Mouse (Mus musculus) thymus, adult 2 months (tissue): ENCODE results near the gene Popdc2. TPM values are rescaled to one million over a fixed set of nuclear protein-coding genes. Genes with fewer than 3 reads are reported as not detected.
A peak's percentile ranks its signal among the peaks of the same experiment; 100 is the strongest.

ENCODE experiments used
- DNase-seq: peaks from one replicate; pipeline ENCODE4 v3.0.0; 2021
- H3K27ac ChIP-seq: fragments of 200-500 bp; 2 replicates; pipeline ENCODE4 v1.5.1; 2012; ENCODE audit warnings: low read length, control low read depth; ENCODE audit not compliant: control insufficient read depth, insufficient read depth
- H3K27me3 ChIP-seq: fragments of 200-500 bp; 2 replicates; pipeline ENCODE4 v1.6.1; 2012; ENCODE audit warnings: mild to moderate bottlenecking, low read length, moderate library complexity, mixed read lengths; ENCODE audit not compliant: control insufficient read depth, insufficient read depth
- H3K36me3 ChIP-seq: fragments of 200-500 bp; 2 replicates; pipeline ENCODE4 v1.6.1; 2012; ENCODE audit warnings: mild to moderate bottlenecking, low read length, moderate library complexity; ENCODE audit not compliant: control insufficient read depth, insufficient read depth
- H3K4me1 ChIP-seq: fragments of 200-500 bp; replicated peaks from 2 replicates; pipeline ENCODE4 v1.6.1; 2012; ENCODE audit warnings: low read length; ENCODE audit not compliant: control insufficient read depth, insufficient read depth
- H3K4me3 ChIP-seq: fragments of 200-500 bp; 2 replicates; pipeline ENCODE4 v1.5.1; 2012; ENCODE audit warnings: mild to moderate bottlenecking, low read length, control low read depth, moderate library complexity; ENCODE audit not compliant: control insufficient read depth, insufficient read depth
- CTCF ChIP-seq: fragments of 200-500 bp; IDR thresholded peaks from 2 replicates; pipeline ENCODE4 v1.5.1; 2012; ENCODE audit warnings: mild to moderate bottlenecking, control low read depth, low read length, moderate library complexity, borderline replicate concordance; ENCODE audit not compliant: control insufficient read depth, poor library complexity, insufficient read depth; ENCODE audit errors: extremely low read depth
- POLR2A ChIP-seq: fragments of 200-500 bp; IDR thresholded peaks from 2 replicates; pipeline ENCODE4 v1.6.1; 2012; ENCODE audit warnings: mild to moderate bottlenecking, low read length, control low read depth, moderate library complexity; ENCODE audit not compliant: control insufficient read depth, poor library complexity, insufficient read depth; ENCODE audit errors: extremely low read depth
- WGBS: fragments of 180-500 bp; shearing (Covaris S2); methylation state at CpG from one replicate; pipeline ENCODE4 v1.1.7; 2018; 5-methylcytosine and 5-hydroxymethylcytosine counted together
- polyA plus RNA-seq: library from polyadenylated mRNA; depleted of rRNA; stranded (reverse); fragments of >200 nt; gene quantifications from 2 replicates; pipeline ENCODE4 v1.2.3, GENCODE M21; 2012

The Popdc2 gene
- polyA plus RNA-seq, 1 experiment = 33.2 TPM

GRCm38 (mm10) chr16:38400311-38400960, 38.4 kb downstream of the Popdc2 start:
- H3K27me3 ChIP-seq = no peaks in the 10 kb centered on the region
- H3K27ac ChIP-seq = no peak overlapping the region; the same call in 1 of the 2 replicates
- DNase-seq = no peak
- H3K36me3 ChIP-seq = no peaks in the 10 kb centered on the region
- peaks cover 21% of the 10 kb centered on the region for H3K4me1 ChIP-seq
- 93% methylated on average over 9 of the region's 9 CpGs for WGBS
- TF ChIP-seq CTCF (no peak), POLR2A (no peak)
- peak overlapping the region; percentile 33; the same call in 1 of the 2 replicates for H3K4me3 ChIP-seq

GRCm38 (mm10) chr16:38401468-38401867, 39.5 kb downstream of the Popdc2 start:
- Histone ChIP-seq H3K36me3 (no peaks in the 10 kb centered on the region), H3K27ac (no peak overlapping the region), H3K4me1 (peaks cover 21% of the 10 kb centered on the region), H3K27me3 (no peaks in the 10 kb centered on the region), H3K4me3 (no peak overlapping the region)
- TF ChIP-seq CTCF (no peak), POLR2A (no peak)
- WGBS = 96% methylated on average over 6 of the region's 6 CpGs
- no peak for DNase-seq

- Histone ChIP-seq H3K27me3 (no peaks in the 10 kb centered on the region), H3K36me3 (no peaks in the 10 kb centered on the region), H3K4me3 (no peak overlapping the region), H3K4me1 (peaks cover 24% of the 10 kb centered on the region), H3K27ac (no peak overlapping the region)
- TF ChIP-seq CTCF (no peak), POLR2A (no peak)
- peak; percentile 34 for DNase-seq
- 9% methylated on average over 7 of the region's 7 CpGs for WGBS
Measured at GRCm38 (mm10) chr16:38403639-38404038, 41.6 kb downstream of the Popdc2 start.

GRCm38 (mm10) chr16:38406293-38406692, 44.3 kb downstream of the Popdc2 start:
- Histone ChIP-seq H3K27ac (no peak overlapping the region), H3K36me3 (no peaks in the 10 kb centered on the region), H3K4me1 (peaks cover 9% of the 10 kb centered on the region), H3K27me3 (no peaks in the 10 kb centered on the region), H3K4me3 (no peak overlapping the region)
- TF ChIP-seq CTCF (no peak), POLR2A (no peak)
- DNase-seq = no peak
- 98% methylated on average over 5 of the region's 5 CpGs for WGBS

GRCm38 (mm10) chr16:38406708-38407107, 44.7 kb downstream of the Popdc2 start:
- DNase-seq = no peak
- Histone ChIP-seq H3K4me1 (peaks cover 9% of the 10 kb centered on the region), H3K4me3 (no peak overlapping the region), H3K36me3 (no peaks in the 10 kb centered on the region), H3K27me3 (no peaks in the 10 kb centered on the region), H3K27ac (no peak overlapping the region)
- 72% methylated on average over 6 of the region's 6 CpGs for WGBS
- TF ChIP-seq POLR2A = no peak

- WGBS = 70% methylated on average over 5 of the region's 5 CpGs
- no peak for DNase-seq
- no peak overlapping the region for H3K4me3 ChIP-seq
- H3K27ac ChIP-seq = no peak overlapping the region
- no peaks in the 10 kb centered on the region for H3K27me3 ChIP-seq
- peaks cover 9% of the 10 kb centered on the region for H3K4me1 ChIP-seq
- no peaks in the 10 kb centered on the region for H3K36me3 ChIP-seq
- TF ChIP-seq CTCF = no peak
- no peak for TF ChIP-seq POLR2A
Measured at GRCm38 (mm10) chr16:38407584-38407983, 45.6 kb downstream of the Popdc2 start.

GRCm38 (mm10) chr16:38408416-38408815, 46.4 kb downstream of the Popdc2 start:
- no peak overlapping the region for H3K27ac ChIP-seq
- H3K27me3 ChIP-seq = no peaks in the 10 kb centered on the region
- H3K36me3 ChIP-seq = no peaks in the 10 kb centered on the region
- no peak for TF ChIP-seq POLR2A
- WGBS = 95% methylated on average over 8 of the region's 8 CpGs
- no peak for DNase-seq
- H3K4me3 ChIP-seq = no peak overlapping the region
- peaks cover 7% of the 10 kb centered on the region for H3K4me1 ChIP-seq
